Mouse (Mus musculus) left cerebral cortex, adult 8-10 months (tissue): ENCODE measurements around the gene Cep55. TPM values are rescaled to one million over a fixed set of nuclear protein-coding genes. Genes with fewer than 3 reads are reported as not detected.

Experiments used
- DNase-seq, 2 experiments: peaks; one replicate each; pipeline ENCODE4 v3.0.0; 2022; ENCODE audit warnings: low spot score in 2 of 2
- total RNA-seq, 4 experiments: library from RNA; stranded (reverse); gene quantifications; 2 replicates each; pipeline ENCODE4 v1.2.4; 2022

Gene Cep55
- total RNA-seq, 4 experiments from 2014 or later, result 0.30 to 0.35 (median 0.35) TPM; not detected in 1

- DNase-seq, result no peak
Observed at GRCm38 (mm10) chr19:38043281-38043981, 11.4 kb upstream of the Cep55 start, which contains the start of gene Myof. Gene Myof (minus strand): TSS chr19:38043577.

GRCm38 (mm10) chr19:38045198-38045597, 9.6 kb upstream of the Cep55 start:
- no peak for DNase-seq

GRCm38 (mm10) chr19:38049686-38050085, 5.1 kb upstream of the Cep55 start:
- no peak for DNase-seq

- no peak for DNase-seq
Observed at GRCm38 (mm10) chr19:38053227-38054041, 1.4 kb upstream of the Cep55 start.

GRCm38 (mm10) chr19:38054149-38054719, 577 bp upstream of the Cep55 start:
- peak in 1 of 2 experiments; percentile 62 for DNase-seq

- no peak for DNase-seq
Observed at GRCm38 (mm10) chr19:38055798-38056197, 987 bp downstream of the Cep55 start.

GRCm38 (mm10) chr19:38056276-38056675, 1.5 kb downstream of the Cep55 start:
- no peak for DNase-seq

- DNase-seq, result no peak
Observed at GRCm38 (mm10) chr19:38056931-38057330, 2.1 kb downstream of the Cep55 start.

GRCm38 (mm10) chr19:38063201-38063600, 8.4 kb downstream of the Cep55 start:
- DNase-seq, result no peak

- DNase-seq, result no peak
Observed at GRCm38 (mm10) chr19:38064051-38064450, 9.2 kb downstream of the Cep55 start.

GRCm38 (mm10) chr19:38073226-38073625, 18.4 kb downstream of the Cep55 start:
- DNase-seq, result no peak

- DNase-seq, result no peak
Observed at GRCm38 (mm10) chr19:38075051-38075450, 20.2 kb downstream of the Cep55 start.

- DNase-seq, result no peak
Observed at GRCm38 (mm10) chr19:38076251-38076650, 21.4 kb downstream of the Cep55 start.

GRCm38 (mm10) chr19:38077851-38078540, 23.2 kb downstream of the Cep55 start:
- DNase-seq, result no peak

- DNase-seq, result no peak
Observed at GRCm38 (mm10) chr19:38081361-38081760, 26.6 kb downstream of the Cep55 start.

GRCm38 (mm10) chr19:38082931-38083525, 28.2 kb downstream of the Cep55 start:
- DNase-seq, result no peak

GRCm38 (mm10) chr19:38085841-38086240, 31.0 kb downstream of the Cep55 start:
- no peak for DNase-seq

- DNase-seq, result peak in 1 of 2 experiments; percentile 16
Observed at GRCm38 (mm10) chr19:38086948-38087551, 32.2 kb downstream of the Cep55 start.

GRCm38 (mm10) chr19:38089358-38089757, 34.5 kb downstream of the Cep55 start:
- no peak for DNase-seq

GRCm38 (mm10) chr19:38091512-38091985, 36.7 kb downstream of the Cep55 start:
- no peak for DNase-seq

GRCm38 (mm10) chr19:38096231-38096630, 41.4 kb downstream of the Cep55 start:
- DNase-seq, result no peak
